ENCODE assay signal across 8 mouse cellular contexts in genomic region chr2:76968919-76969318, GRCm38 (mm10). TPM values are rescaled to one million over a fixed set of nuclear protein-coding genes. Genes with fewer than 3 reads are reported as not detected.
DNase-seq lines count a peak whose midpoint lies in the region; ATAC-seq and TF ChIP-seq lines count a peak whose summit lies in the region.

No protein-coding gene starts in this region.

- no peaks in the 10 kb centered on the region for H3K4me1 ChIP-seq in forebrain, embryonic 13.5 days
- no peaks in the 10 kb centered on the region for H3K4me1 ChIP-seq in intestine, embryonic 16.5 days (ENCODE audit: control insufficient read depth, insufficient read depth, low read length)
- no peaks in the 10 kb centered on the region for H3K4me1 ChIP-seq in midbrain, embryonic 11.5 days (ENCODE audit: control insufficient read depth, insufficient read depth, low read length)
- no peaks in the 10 kb centered on the region for H3K4me1 ChIP-seq in small intestine, adult 2 months (ENCODE audit: control insufficient read depth, insufficient read depth, insufficient read length, low read length)

- intact Hi-C loops in left cerebral cortex, postnatal 10 days (cut with DNase I): loop anchor here (5.0 kb wide), 1 partner anchor 42 kb away; no protein-coding TSS in a partner anchor

- H3K27ac ChIP-seq in forebrain, embryonic 13.5 days: no peak overlapping the region
- H3K27ac ChIP-seq in intestine, embryonic 16.5 days (ENCODE audit: low read length): no peak overlapping the region
- no peak overlapping the region for H3K27ac ChIP-seq in midbrain, embryonic 11.5 days (ENCODE audit: low read depth, low read length)
- no peak overlapping the region for H3K27ac ChIP-seq in small intestine, adult 2 months (ENCODE audit: insufficient read depth, low read depth, low read length)

- ATAC-seq in CD4-positive, CD25-positive, alpha-beta regulatory T cell, adult 4 months: no peak
- peak; percentile 72 for ATAC-seq in forebrain, embryonic 13.5 days
- ATAC-seq in intestine, embryonic 16.5 days: peak; percentile 76; the same call in 1 of the 2 replicates
- peak; percentile 85 for ATAC-seq in midbrain, embryonic 11.5 days (ENCODE audit: low FRiP score)

- H3K4me2 ChIP-seq in forebrain, embryonic 13.5 days: no peak overlapping the region
- no peak overlapping the region for H3K4me2 ChIP-seq in intestine, embryonic 16.5 days (ENCODE audit: low read depth, low read length)
- H3K4me2 ChIP-seq in midbrain, embryonic 11.5 days: no peak overlapping the region

- no peaks in the 10 kb centered on the region for H3K27me3 ChIP-seq in forebrain, embryonic 13.5 days
- H3K27me3 ChIP-seq in intestine, embryonic 16.5 days (replicated peaks; ENCODE audit: control insufficient read depth, insufficient read depth, low read length): no peaks in the 10 kb centered on the region
- no peaks in the 10 kb centered on the region for H3K27me3 ChIP-seq in midbrain, embryonic 11.5 days (ENCODE audit: control insufficient read depth, insufficient read depth, low read length)
- H3K27me3 ChIP-seq in small intestine, adult 2 months (ENCODE audit: control insufficient read depth, insufficient read depth, low read length): no peaks in the 10 kb centered on the region

- H3K9ac ChIP-seq in forebrain, embryonic 13.5 days: no peak overlapping the region
- H3K9ac ChIP-seq in intestine, embryonic 16.5 days (ENCODE audit: low read depth, low read length): no peak overlapping the region
- no peak overlapping the region for H3K9ac ChIP-seq in midbrain, embryonic 11.5 days (ENCODE audit: low read length)

- H3K4me3 ChIP-seq in forebrain, embryonic 13.5 days: no peak overlapping the region
- H3K4me3 ChIP-seq in intestine, embryonic 16.5 days (ENCODE audit: low read length): no peak overlapping the region
- no peak overlapping the region for H3K4me3 ChIP-seq in midbrain, embryonic 11.5 days (ENCODE audit: low read depth, low read length)
- H3K4me3 ChIP-seq in small intestine, adult 2 months (ENCODE audit: low read depth, low read length): no peak overlapping the region

- peak; percentile 56 for DNase-seq in CD4-positive, CD25-positive, alpha-beta regulatory T cell, adult 2 months (ENCODE audit: low read depth, low spot score)
- peak; percentile 5 for DNase-seq in c-Kit-positive CD71-positive TER-119-positive erythroid progenitor cells, embryonic 14.5 days (ENCODE audit: low spot score)
- DNase-seq in left cerebral cortex, postnatal 10 days (ENCODE audit: extremely low spot score in 1 of 2, low spot score in 2 of 2): peak; percentile 56 to 77
- DNase-seq in midbrain, embryonic 11.5 days (ENCODE audit: low spot score, missing footprints): peak; percentile 94

- no peak for TF ChIP-seq POLR2A in small intestine, adult 2 months (IDR thresholded peaks at IDR 0.05; ENCODE audit: low read depth, low read length)

- no peaks in the 10 kb centered on the region for H3K36me3 ChIP-seq in forebrain, embryonic 13.5 days (ENCODE audit: poor library complexity, severe bottlenecking)
- H3K36me3 ChIP-seq in intestine, embryonic 16.5 days (ENCODE audit: control insufficient read depth, insufficient read depth, low read length): no peaks in the 10 kb centered on the region
- no peaks in the 10 kb centered on the region for H3K36me3 ChIP-seq in midbrain, embryonic 11.5 days (ENCODE audit: control insufficient read depth, insufficient read depth, low read length)
- no peaks in the 10 kb centered on the region for H3K36me3 ChIP-seq in small intestine, adult 2 months (ENCODE audit: control insufficient read depth, insufficient read depth, low read length)

- no peaks in the 10 kb centered on the region for H3K9me3 ChIP-seq in forebrain, embryonic 13.5 days (replicated peaks)
- H3K9me3 ChIP-seq in intestine, embryonic 16.5 days (ENCODE audit: control insufficient read depth, low read length): no peaks in the 10 kb centered on the region
- no peaks in the 10 kb centered on the region for H3K9me3 ChIP-seq in midbrain, embryonic 11.5 days (ENCODE audit: control insufficient read depth, low read length)

- 25% methylated on average over 8 of the region's 8 CpGs for WGBS in forebrain, embryonic 13.5 days
- WGBS in intestine, embryonic 16.5 days: 20% methylated on average over 8 of the region's 8 CpGs
- 30% methylated on average over 8 of the region's 8 CpGs for WGBS in midbrain, embryonic 11.5 days
- WGBS in small intestine, adult 2 months: 16% methylated on average over 8 of the region's 8 CpGs

- TF ChIP-seq CTCF in small intestine, adult 2 months (IDR thresholded peaks at IDR 0.05; ENCODE audit: extremely low read depth, insufficient read length, insufficient replicate concordance, low read depth, low read length): peak; percentile 75; the same call in 1 of the 2 replicates

RNA-seq across cellular contexts. Expression of gene Ttn, which starts 13.4 kb away (rescaled TPM):
- 1 to 10 TPM; 5.5 to 9.2 TPM for polyA plus RNA-seq in CD4-positive, CD25-positive, alpha-beta regulatory T cell, adult 4 months (2017; shearing (Covaris generic))
- 0.29 and 0.40 TPM in 2 replicates for polyA plus RNA-seq in forebrain, embryonic 13.5 days (2015; fragmentation: Nextera tagmentation; extraction: Ambion mirVana)
- polyA plus RNA-seq in intestine, embryonic 16.5 days (2015; fragmentation: Nextera tagmentation; extraction: Ambion mirVana): 0.44 and 0.50 TPM in 2 replicates
- total RNA-seq in left cerebral cortex, postnatal 10 days (2021): under 1 TPM; 0.20 to 0.43 TPM
- polyA plus RNA-seq in midbrain, embryonic 11.5 days (2014; fragmentation: Nextera tagmentation; extraction: Ambion mirVana): 0.04 TPM in 2 replicates
- under 0.01 and 0.01 TPM in 2 replicates for polyA plus RNA-seq in small intestine, adult 2 months (2012; rRNA removed)

Comparison
In these comparisons a context has a peak if more than half of its experiments do, and no peak if none do; other contexts are left out.
1. DNase-seq: peak in every context shown above with its lines; median percentile 94 in midbrain, embryonic 11.5 days; 66 in left cerebral cortex, postnatal 10 days; 56 in CD4-positive, CD25-positive, alpha-beta regulatory T cell, adult 2 months; 5 in c-Kit-positive CD71-positive TER-119-positive erythroid progenitor cells, embryonic 14.5 days.